10 mouse cellular contexts compared by ENCODE assay signal in the genomic region with DNA sequence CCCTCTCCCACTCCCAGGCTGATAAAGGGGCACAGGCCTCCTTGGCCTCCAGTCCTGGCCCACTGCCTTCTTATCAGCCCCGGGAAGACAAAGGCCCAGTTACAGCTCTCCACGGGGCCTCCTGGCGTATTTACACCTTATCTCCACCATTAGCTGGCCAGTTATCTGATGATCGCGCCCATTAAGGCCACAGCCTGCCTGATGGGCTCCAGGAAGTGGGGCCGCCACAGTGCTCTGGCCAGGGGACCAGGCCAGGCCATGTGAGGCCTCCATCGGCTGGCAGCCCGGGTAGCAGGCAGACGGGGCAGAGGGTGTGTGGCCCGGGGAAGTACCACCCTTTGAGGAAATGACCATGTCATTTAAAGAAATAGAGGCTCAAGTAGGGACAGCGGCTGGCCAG. TPM values are rescaled to one million over a fixed set of nuclear protein-coding genes. Genes with fewer than 3 reads are reported as not detected.
A peak's percentile ranks its signal among the peaks of the same experiment; 100 is the strongest.
DNase-seq lines count a peak whose midpoint lies in the region; ATAC-seq lines count a peak whose summit lies in the region.
"Had no signal": no experiment of that assay in that cellular context is flagged by ENCODE, and none has a peak within 500 bp of the region (broad histone marks: within the 10 kb centered on the region; RNA-seq: fewer than 3 reads in every experiment).

No protein-coding gene starts in this region.

- no peak for DNase-seq in hindbrain, embryonic 10.5 days (ENCODE audit: low spot score)
- peak; percentile 87 for DNase-seq in MN1 (ENCODE audit: low spot score)
- DNase-seq in embryonic facial prominence, embryonic 10.5 days (ENCODE audit: low spot score), result no peak
- no peak for DNase-seq in cerebellum, adult 8-10 months
- DNase-seq: adrenal gland, postnatal 10 days had no signal

- H3K9me3 ChIP-seq in hindbrain, embryonic 10.5 days, result no peaks in the 10 kb centered on the region
- no peaks in the 10 kb centered on the region for H3K9me3 ChIP-seq in hindbrain, embryonic 16.5 days (ENCODE audit: control insufficient read depth, low read length)
- H3K9me3 ChIP-seq in intestine, embryonic 15.5 days, result no peaks in the 10 kb centered on the region
- no peaks in the 10 kb centered on the region for H3K9me3 ChIP-seq in megakaryocyte, embryonic 14.5 days
- H3K9me3 ChIP-seq in embryonic facial prominence, embryonic 10.5 days, result no peaks in the 10 kb centered on the region

- peak overlapping the region; percentile 73 for H3K27ac ChIP-seq in hindbrain, embryonic 10.5 days
- H3K27ac ChIP-seq in hindbrain, embryonic 16.5 days (ENCODE audit: low read depth, low read length), result no peak overlapping the region
- peak overlapping the region; percentile 87 for H3K27ac ChIP-seq in intestine, embryonic 15.5 days
- H3K27ac ChIP-seq in embryonic facial prominence, embryonic 10.5 days (replicated peaks), result no peak overlapping the region; the same call in 1 of the 2 replicates
- H3K27ac ChIP-seq: macrophage had no signal

- H3K27me3 ChIP-seq in hindbrain, embryonic 10.5 days (ENCODE audit: insufficient read depth, poor library complexity, severe bottlenecking), result peaks cover 54% of the 10 kb centered on the region
- peaks cover 3% of the 10 kb centered on the region; the same call in 1 of the 2 replicates for H3K27me3 ChIP-seq in hindbrain, embryonic 16.5 days (replicated peaks; ENCODE audit: control insufficient read depth, insufficient read depth, low read length)
- H3K27me3 ChIP-seq in intestine, embryonic 15.5 days (replicated peaks), result no peaks in the 10 kb centered on the region; the same call in 1 of the 2 replicates
- no peaks in the 10 kb centered on the region for H3K27me3 ChIP-seq in megakaryocyte, embryonic 14.5 days (replicated peaks)
- H3K27me3 ChIP-seq in embryonic facial prominence, embryonic 10.5 days (replicated peaks; ENCODE audit: low read depth, poor library complexity, severe bottlenecking), result peaks cover 63% of the 10 kb centered on the region

- no peak overlapping the region for H3K4me3 ChIP-seq in hindbrain, embryonic 10.5 days
- H3K4me3 ChIP-seq in hindbrain, embryonic 16.5 days (ENCODE audit: low read length), result no peak overlapping the region
- no peak overlapping the region for H3K4me3 ChIP-seq in intestine, embryonic 15.5 days (replicated peaks)
- H3K4me3 ChIP-seq in megakaryocyte, embryonic 14.5 days (replicated peaks), result peak overlapping the region; percentile 81
- no peak overlapping the region for H3K4me3 ChIP-seq in embryonic facial prominence, embryonic 10.5 days

- H3K4me1 ChIP-seq in hindbrain, embryonic 10.5 days (replicated peaks), result peaks cover 88% of the 10 kb centered on the region
- H3K4me1 ChIP-seq in hindbrain, embryonic 16.5 days (ENCODE audit: control insufficient read depth, insufficient read depth, low read depth, low read length), result peaks cover 3% of the 10 kb centered on the region; the same call in 1 of the 2 replicates
- peaks cover 85% of the 10 kb centered on the region for H3K4me1 ChIP-seq in intestine, embryonic 15.5 days (replicated peaks)
- H3K4me1 ChIP-seq in megakaryocyte, embryonic 14.5 days, result peaks cover 100% of the 10 kb centered on the region
- H3K4me1 ChIP-seq in embryonic facial prominence, embryonic 10.5 days, result peaks cover 74% of the 10 kb centered on the region

- 64% methylated on average over 11 of the region's 11 CpGs for WGBS in hindbrain, embryonic 10.5 days
- 62% methylated on average over 11 of the region's 11 CpGs for WGBS in hindbrain, embryonic 16.5 days
- WGBS in intestine, embryonic 15.5 days, result 26% methylated on average over 11 of the region's 11 CpGs
- 60% methylated on average over 11 of the region's 11 CpGs for WGBS in embryonic facial prominence, embryonic 10.5 days

- no peaks in the 10 kb centered on the region for H3K36me3 ChIP-seq in hindbrain, embryonic 10.5 days
- no peaks in the 10 kb centered on the region for H3K36me3 ChIP-seq in hindbrain, embryonic 16.5 days (ENCODE audit: control insufficient read depth, insufficient read depth, low read length)
- H3K36me3 ChIP-seq in intestine, embryonic 15.5 days, result no peaks in the 10 kb centered on the region
- peaks cover 98% of the 10 kb centered on the region for H3K36me3 ChIP-seq in megakaryocyte, embryonic 14.5 days (replicated peaks; ENCODE audit: low read length)
- no peaks in the 10 kb centered on the region for H3K36me3 ChIP-seq in embryonic facial prominence, embryonic 10.5 days (replicated peaks)

- no peak for ATAC-seq in hindbrain, embryonic 16.5 days
- peak; percentile 27 for ATAC-seq in intestine, embryonic 15.5 days
- no peak for ATAC-seq in inflammation-experienced regulatory T-cells, adult 6 months

- no peak overlapping the region for H3K9ac ChIP-seq in hindbrain, embryonic 16.5 days (ENCODE audit: low read depth, low read length)
- no peak overlapping the region for H3K9ac ChIP-seq in intestine, embryonic 15.5 days

- no peak overlapping the region for H3K4me2 ChIP-seq in hindbrain, embryonic 16.5 days (ENCODE audit: low read length)
- peak overlapping the region; percentile 36 for H3K4me2 ChIP-seq in intestine, embryonic 15.5 days (replicated peaks)

RNA-seq across cellular contexts. Expression of a gene that starts 37.8 kb away (rescaled TPM):
- not detected in 2 replicates for polyA plus RNA-seq in hindbrain, embryonic 10.5 days (2016; fragmentation: Nextera tagmentation; extraction: Ambion mirVana)
- 0.39 and 0.60 TPM in 2 replicates for polyA plus RNA-seq in hindbrain, embryonic 16.5 days (2015; fragmentation: Nextera tagmentation; extraction: Ambion mirVana)
- not detected in 2 replicates for polyA plus RNA-seq in intestine, embryonic 15.5 days (2015; fragmentation: Nextera tagmentation; extraction: Ambion mirVana)
- polyA plus RNA-seq in megakaryocyte, embryonic 14.5 days (2012; ENCODE audit: insufficient read depth, low replicate concordance), result 1.8 TPM in 1 of 2 replicates, not detected in the other
- polyA plus RNA-seq in embryonic facial prominence, embryonic 10.5 days (2016; fragmentation: Nextera tagmentation; extraction: Ambion mirVana), result not detected in 2 replicates
- not detected for polyA plus RNA-seq in inflammation-experienced regulatory T-cells, adult 6 months (2017; shearing (Covaris generic))
- polyA plus RNA-seq: macrophage had no signal

RNA-seq across cellular contexts. Expression of a gene that starts 40.9 kb away (rescaled TPM):
- 1.6 and 2.4 TPM in 2 replicates for polyA plus RNA-seq in hindbrain, embryonic 10.5 days (2016; fragmentation: Nextera tagmentation; extraction: Ambion mirVana)
- polyA plus RNA-seq in hindbrain, embryonic 16.5 days (2015; fragmentation: Nextera tagmentation; extraction: Ambion mirVana), result 0.75 and 1.2 TPM in 2 replicates
- polyA plus RNA-seq in intestine, embryonic 15.5 days (2015; fragmentation: Nextera tagmentation; extraction: Ambion mirVana), result 4.9 and 5.2 TPM in 2 replicates
- 1,238 and 3,030 TPM in 2 replicates for polyA plus RNA-seq in megakaryocyte, embryonic 14.5 days (2012; ENCODE audit: insufficient read depth, low replicate concordance)
- 1.5 and 2.0 TPM in 2 replicates for polyA plus RNA-seq in embryonic facial prominence, embryonic 10.5 days (2016; fragmentation: Nextera tagmentation; extraction: Ambion mirVana)
- 1 to 10 TPM in 2 of 3 experiments, under 1 TPM in 1; 0.65 to 2.6 (median 1.3) TPM for polyA plus RNA-seq in inflammation-experienced regulatory T-cells, adult 6 months (2017; shearing (Covaris generic))

RNA-seq across cellular contexts. Expression of a gene that starts 53.6 kb away (rescaled TPM):
- 67.6 and 75.0 TPM in 2 replicates for polyA plus RNA-seq in hindbrain, embryonic 10.5 days (2016; fragmentation: Nextera tagmentation; extraction: Ambion mirVana)
- polyA plus RNA-seq in hindbrain, embryonic 16.5 days (2015; fragmentation: Nextera tagmentation; extraction: Ambion mirVana), result 28.8 and 31.8 TPM in 2 replicates
- polyA plus RNA-seq in intestine, embryonic 15.5 days (2015; fragmentation: Nextera tagmentation; extraction: Ambion mirVana), result 53.9 and 54.0 TPM in 2 replicates
- polyA plus RNA-seq in megakaryocyte, embryonic 14.5 days (2012; ENCODE audit: insufficient read depth, low replicate concordance), result 80.4 and 130 TPM in 2 replicates
- polyA plus RNA-seq in embryonic facial prominence, embryonic 10.5 days (2016; fragmentation: Nextera tagmentation; extraction: Ambion mirVana), result 81.8 and 82.5 TPM in 2 replicates
- 10 to 100 TPM; 12.0 to 16.0 (median 13.0) TPM for polyA plus RNA-seq in inflammation-experienced regulatory T-cells, adult 6 months (2017; shearing (Covaris generic))

Comparison
In these comparisons a context has a peak if more than half of its experiments do, and no peak if none do; other contexts are left out.
1. H3K27ac ChIP-seq: peak in hindbrain, embryonic 10.5 days (single experiment) and intestine, embryonic 15.5 days (single experiment); none in hindbrain, embryonic 16.5 days (single experiment) and embryonic facial prominence, embryonic 10.5 days (single experiment).
2. RNA of a gene that starts 40.9 kb away (polyA plus RNA-seq): 1,238 to 3,030 TPM in megakaryocyte, embryonic 14.5 days; 4.9 to 5.2 TPM in intestine, embryonic 15.5 days, 1.6 to 2.4 TPM in hindbrain, embryonic 10.5 days, 1.5 to 2.0 TPM in embryonic facial prominence, embryonic 10.5 days, 0.65 to 2.6 TPM in inflammation-experienced regulatory T-cells, adult 6 months and 0.75 to 1.2 TPM in hindbrain, embryonic 16.5 days; every median in the first group is over 100 times any median in the second.